Mouse (Mus musculus): ENCODE results near the gene Vmn1r220.

GRCm38 (mm10) chr13:23138880-23139279, 48.9 kb downstream of the Vmn1r220 start:
- no peak for TF ChIP-seq CTCF (IDR thresholded peaks at IDR 0.05; ENCODE audit: low read depth)
- TF ChIP-seq EP300 (IDR thresholded peaks at IDR 0.05; ENCODE audit: low read depth), result no peak

All from liver, postnatal 0 days (tissue).